Comparison of ENCODE assay signal across 12 mouse cellular contexts in genomic region chr4:82483298-82483697, GRCm38 (mm10).
DNase-seq lines count a peak whose midpoint lies in the region; ATAC-seq lines count a peak whose summit lies in the region.
"Had no signal": no experiment of that assay in that cellular context is flagged by ENCODE, and none has a peak within 500 bp of the region (broad histone marks: within the 10 kb centered on the region; RNA-seq: fewer than 3 reads in every experiment).

No protein-coding gene starts in this region.

- no peaks in the 10 kb centered on the region for H3K9me3 ChIP-seq in lung, embryonic 15.5 days
- H3K9me3 ChIP-seq in heart, embryonic 13.5 days, result no peaks in the 10 kb centered on the region
- H3K9me3 ChIP-seq in stomach, embryonic 16.5 days (replicated peaks; ENCODE audit: control insufficient read depth, low read length), result no peaks in the 10 kb centered on the region; the same call in 1 of the 2 replicates

- H3K4me3 ChIP-seq in lung, embryonic 15.5 days, result no peak overlapping the region
- peak overlapping the region; percentile 17; the same call in 1 of the 2 replicates for H3K4me3 ChIP-seq in heart, embryonic 13.5 days
- 0 out of 2 replicates have a peak overlapping the region, but pooled peaks have one; percentile 6 for H3K4me3 ChIP-seq in stomach, embryonic 16.5 days (replicated peaks; ENCODE audit: low read length)

- H3K27ac ChIP-seq in lung, embryonic 15.5 days, result peak overlapping the region; percentile 67
- peak overlapping the region; percentile 69 for H3K27ac ChIP-seq in heart, embryonic 13.5 days (replicated peaks)
- peak overlapping the region; percentile 24; the same call in 1 of the 2 replicates for H3K27ac ChIP-seq in stomach, embryonic 16.5 days (ENCODE audit: low read length)

- ATAC-seq in lung, embryonic 15.5 days (ENCODE audit: borderline replicate concordance, extremely low read depth, low FRiP score, low TSS enrichment), result no peak
- no peak for ATAC-seq in heart, embryonic 13.5 days (ENCODE audit: extremely low read depth, insufficient number of reproducible peaks, low FRiP score, low TSS enrichment)
- ATAC-seq in stomach, embryonic 16.5 days (ENCODE audit: insufficient read depth, low FRiP score), result no peak

- 39% methylated on average over 6 of the region's 6 CpGs for WGBS in lung, embryonic 15.5 days
- WGBS in heart, embryonic 13.5 days, result 37% methylated on average over 6 of the region's 6 CpGs
- WGBS in stomach, embryonic 16.5 days, result 37% methylated on average over 6 of the region's 6 CpGs

- peaks cover 29% of the 10 kb centered on the region for H3K36me3 ChIP-seq in lung, embryonic 15.5 days
- H3K36me3 ChIP-seq in heart, embryonic 13.5 days, result peaks cover 37% of the 10 kb centered on the region
- peaks cover 15% of the 10 kb centered on the region for H3K36me3 ChIP-seq in stomach, embryonic 16.5 days (ENCODE audit: control insufficient read depth, insufficient read depth, low read length)

- H3K4me2 ChIP-seq in lung, embryonic 15.5 days, result peak overlapping the region; percentile 41; the same call in 1 of the 2 replicates
- peak overlapping the region; percentile 58 for H3K4me2 ChIP-seq in heart, embryonic 13.5 days
- peak overlapping the region; percentile 38 for H3K4me2 ChIP-seq in stomach, embryonic 16.5 days (ENCODE audit: low read depth, low read length)

- intact Hi-C loops in heart, postnatal 25 days (cut with DNase I), result loop anchor here (2.0 kb wide), 1 partner anchor 18 kb away; no protein-coding TSS in a partner anchor

- no peak overlapping the region for H3K9ac ChIP-seq in lung, embryonic 15.5 days
- H3K9ac ChIP-seq in heart, embryonic 13.5 days, result 0 out of 2 replicates have a peak overlapping the region, but pooled peaks have one; percentile 20
- no peak overlapping the region for H3K9ac ChIP-seq in stomach, embryonic 16.5 days (ENCODE audit: low read length)

- H3K27me3 ChIP-seq in lung, embryonic 15.5 days, result no peaks in the 10 kb centered on the region
- no peaks in the 10 kb centered on the region for H3K27me3 ChIP-seq in heart, embryonic 13.5 days (replicated peaks)
- H3K27me3 ChIP-seq in stomach, embryonic 16.5 days (ENCODE audit: control insufficient read depth, insufficient read depth, low read length), result no peaks in the 10 kb centered on the region

- H3K4me1 ChIP-seq in lung, embryonic 15.5 days, result peaks cover 52% of the 10 kb centered on the region
- H3K4me1 ChIP-seq in heart, embryonic 13.5 days, result peaks cover 60% of the 10 kb centered on the region
- H3K4me1 ChIP-seq in stomach, embryonic 16.5 days (ENCODE audit: control insufficient read depth, insufficient read depth, low read length), result peaks cover 6% of the 10 kb centered on the region; the same call in 1 of the 2 replicates

- peak; percentile 91 for DNase-seq in heart, adult 11 months
- DNase-seq in heart, postnatal 25 days (ENCODE audit: low spot score), result no peak
- DNase-seq in lung, postnatal 10 days, result no peak
- no peak for DNase-seq in layer of hippocampus, adult 9-10 months (ENCODE audit: low spot score)
- DNase-seq: cerebellum, adult 8-10 months; embryo, embryonic 11 days; gastrocnemius, postnatal 14 days; kidney, postnatal 4 days; liver had no signal
